Mouse (Mus musculus) right cerebral cortex, postnatal 14 days (tissue): Measurements from ENCODE around the gene Olfr312.

ENCODE experiments used
- DNase-seq: peaks from one replicate; pipeline ENCODE4 v3.0.0; 2022

Olfr312 gene

GRCm38 (mm10) chr11:58867039-58867953, 38.3 kb downstream of the Olfr312 start, which contains the start of gene 2810021J22Rik:
TSS of gene 2810021J22Rik (plus strand) at chr11:58867216.
- peak; percentile 79 for DNase-seq

- DNase-seq, result no peak
Measured at GRCm38 (mm10) chr11:58867954-58868330, 38.9 kb downstream of the Olfr312 start.

DNA sequence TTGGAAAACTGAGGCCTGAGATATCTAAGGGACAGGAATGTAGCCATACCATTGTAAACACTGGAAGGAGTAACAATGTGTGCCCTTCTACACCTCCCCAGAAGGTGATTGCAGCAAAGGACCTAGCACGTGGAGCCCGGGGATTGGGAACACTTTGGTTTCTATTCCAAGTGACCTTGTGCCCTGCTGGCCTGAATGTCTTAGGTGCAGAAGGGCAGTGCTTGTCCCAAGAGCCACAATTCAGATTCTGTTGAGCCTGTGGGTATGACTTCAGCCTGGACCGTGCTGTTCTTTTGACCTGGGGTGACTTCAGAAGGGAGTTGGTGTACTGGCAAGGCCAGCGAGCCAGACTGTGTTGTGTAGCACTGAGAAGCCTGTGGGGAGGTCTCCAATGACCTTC, 41.9 kb downstream of the Olfr312 start:
- DNase-seq, result no peak

- DNase-seq, result no peak
Measured at GRCm38 (mm10) chr11:58883756-58884155, 54.7 kb downstream of the Olfr312 start.
